Mouse (Mus musculus) activated CD4-positive, CD25-positive, alpha-beta regulatory T cell, adult 9 weeks (primary cell): ENCODE data around the gene Nox1. TPM values are rescaled to one million over a fixed set of nuclear protein-coding genes. Genes with fewer than 3 reads are reported as not detected.

Experiments
- polyA plus RNA-seq: library from polyadenylated mRNA; unstranded; fragments of 100-300 nt; shearing (Covaris generic); gene quantifications from one replicate; pipeline ENCODE4 v1.2.1, GENCODE M21; 2017

Nox1 gene
- polyA plus RNA-seq: 0.83 TPM

GRCm38 (mm10) chrX:134221856-134222255, at the start of gene Nox1:
TSS of gene Nox1 (minus strand) at chrX:134221956.

GRCm38 (mm10) chrX:134187201-134187600, 34.6 kb downstream of the Nox1 start, which contains the start of gene Arl13a:
TSS of gene Arl13a (plus strand) at chrX:134187501.

GRCm38 (mm10) chrX:134162043-134162720, 59.6 kb downstream of the Nox1 start, which contains the start of gene Xkrx:
TSS of gene Xkrx (minus strand) at chrX:134162076.

GRCm38 (mm10) chrX:134058987-134059712, 162.6 kb downstream of the Nox1 start, which contains the start of gene Cstf2:
TSS of gene Cstf2 (plus strand) at chrX:134059187.

Other genes starting within 250 kb of the Nox1 start
- 0.40 TPM for gene Sytl4, start 240.1 kb downstream of the Nox1 start, polyA plus RNA-seq
- 53.6 TPM for gene Cstf2, start 162.8 kb downstream of the Nox1 start, polyA plus RNA-seq
- 1.5 TPM for gene Xkrx, start 59.9 kb downstream of the Nox1 start, polyA plus RNA-seq
- not detected for gene Arl13a, start 34.5 kb downstream of the Nox1 start, polyA plus RNA-seq
- gene Trmt2b, start 55.0 kb upstream of the Nox1 start, polyA plus RNA-seq: 38.0 TPM
- gene Tmem35a, start 73.3 kb upstream of the Nox1 start, polyA plus RNA-seq: not detected
- 3.2 TPM for gene Cenpi, start 86.1 kb upstream of the Nox1 start, polyA plus RNA-seq
- gene Drp2, start 182.6 kb upstream of the Nox1 start, polyA plus RNA-seq: not detected